Mouse (Mus musculus) kidney, embryonic 15.5 days (tissue): ENCODE measurements around the gene Cage1. TPM values are rescaled to one million over a fixed set of nuclear protein-coding genes. Genes with fewer than 3 reads are reported as not detected.

Experiments used
- ATAC-seq: fragments of 200-750 bp; cut with Nextera tagmentation; replicated peaks from 2 replicates; pipeline ENCODE4 v1.8.0; 2017; ENCODE audit warnings: moderate TSS enrichment; ENCODE audit not compliant: low FRiP score
- H3K27ac ChIP-seq: fragments of 300-500 bp; sonication (generic); 2 replicates; pipeline ENCODE4 v1.5.1; 2015; ENCODE audit warnings: mild to moderate bottlenecking, inconsistent platforms
- H3K27me3 ChIP-seq: fragments of 300-500 bp; sonication (generic); 2 replicates; pipeline ENCODE4 v1.6.1; 2015; ENCODE audit warnings: inconsistent platforms
- H3K36me3 ChIP-seq: fragments of 300-500 bp; sonication (generic); 2 replicates; pipeline ENCODE4 v1.6.1; 2015; ENCODE audit warnings: inconsistent platforms
- H3K4me1 ChIP-seq: fragments of 300-500 bp; sonication (generic); 2 replicates; pipeline ENCODE4 v1.6.1; 2015; ENCODE audit warnings: inconsistent platforms
- H3K4me2 ChIP-seq: fragments of 300-500 bp; sonication (generic); 2 replicates; pipeline ENCODE4 v1.6.1; 2015; ENCODE audit warnings: moderate library complexity, mild to moderate bottlenecking, inconsistent platforms
- H3K4me3 ChIP-seq: fragments of 300-500 bp; sonication (generic); replicated peaks from 2 replicates; pipeline ENCODE4 v1.5.1; 2015; ENCODE audit warnings: mild to moderate bottlenecking, inconsistent platforms
- H3K9ac ChIP-seq: fragments of 300-500 bp; sonication (generic); 2 replicates; pipeline ENCODE4 v1.6.1; 2015; ENCODE audit warnings: mild to moderate bottlenecking, inconsistent platforms
- H3K9me3 ChIP-seq: fragments of 300-500 bp; sonication (generic); replicated peaks from 2 replicates; pipeline ENCODE4 v1.6.1; 2016; ENCODE audit warnings: inconsistent platforms
- WGBS: fragments of 180-500 bp; shearing (Covaris S2); methylation state at CpG from one replicate; pipeline ENCODE4 v1.1.7; 2015; ENCODE audit warnings: mixed read lengths; 5-methylcytosine and 5-hydroxymethylcytosine counted together
- polyA plus RNA-seq: library from polyadenylated mRNA; unstranded; fragments of >200 nt; fragmentation: Nextera tagmentation; extraction: Ambion mirVana; gene quantifications from 2 replicates; pipeline ENCODE4 v1.2.1, GENCODE M21; 2015

The Cage1 gene
- polyA plus RNA-seq, 1 experiment from 2014 or later, result 1.1 TPM

DNA sequence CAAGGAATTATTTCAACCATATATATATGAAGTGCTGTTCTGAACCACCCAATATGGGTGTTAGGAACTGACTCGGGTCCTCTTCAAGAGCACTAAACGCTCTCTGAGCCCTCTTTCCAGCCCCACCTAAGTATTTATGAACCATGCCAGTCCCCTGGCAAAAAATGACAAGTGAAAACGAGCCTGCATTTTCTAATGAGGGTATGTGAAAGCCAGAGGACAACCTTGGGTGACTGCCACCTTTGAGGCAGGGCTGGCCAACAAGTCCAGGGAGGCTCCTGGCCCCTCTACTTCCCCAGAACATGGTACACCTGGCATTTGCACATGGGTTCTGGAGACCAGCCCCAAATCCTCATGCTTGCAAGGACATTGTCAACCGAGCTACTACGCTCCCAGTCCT, 62.1 kb downstream of the Cage1 start:
- ATAC-seq, result no peak
- Histone ChIP-seq H3K27me3 (no peaks in the 10 kb centered on the region), H3K27ac (no peak overlapping the region), H3K9me3 (no peaks in the 10 kb centered on the region), H3K4me2 (no peak overlapping the region), H3K4me1 (0 out of 2 replicates have a peak, but pooled peaks cover 5% of the 10 kb centered on the region), H3K4me3 (no peak overlapping the region), H3K36me3 (peaks cover 45% of the 10 kb centered on the region), H3K9ac (no peak overlapping the region)
- 90% methylated on average over 5 of the region's 5 CpGs for WGBS

GRCm38 (mm10) chr13:37974036-37974435, 62.8 kb downstream of the Cage1 start:
- Histone ChIP-seq H3K4me1 (peaks cover 11% of the 10 kb centered on the region; the same call in 1 of the 2 replicates), H3K36me3 (peaks cover 38% of the 10 kb centered on the region), H3K4me2 (no peak overlapping the region), H3K27me3 (no peaks in the 10 kb centered on the region), H3K9me3 (no peaks in the 10 kb centered on the region), H3K4me3 (no peak overlapping the region), H3K9ac (no peak overlapping the region), H3K27ac (no peak overlapping the region)
- 87% methylated on average over 6 of the region's 6 CpGs for WGBS
- no peak for ATAC-seq

GRCm38 (mm10) chr13:37970887-37971530, 65.9 kb downstream of the Cage1 start:
- ATAC-seq, result no peak
- 56% methylated on average over 11 of the region's 11 CpGs for WGBS
- no peaks in the 10 kb centered on the region for H3K27me3 ChIP-seq
- peaks cover 9% of the 10 kb centered on the region for H3K36me3 ChIP-seq
- peaks cover 39% of the 10 kb centered on the region for H3K4me1 ChIP-seq
- no peak overlapping the region for H3K4me2 ChIP-seq
- no peak overlapping the region for H3K27ac ChIP-seq
- H3K9ac ChIP-seq, result no peak overlapping the region
- no peaks in the 10 kb centered on the region for H3K9me3 ChIP-seq
- no peak overlapping the region for H3K4me3 ChIP-seq

DNA sequence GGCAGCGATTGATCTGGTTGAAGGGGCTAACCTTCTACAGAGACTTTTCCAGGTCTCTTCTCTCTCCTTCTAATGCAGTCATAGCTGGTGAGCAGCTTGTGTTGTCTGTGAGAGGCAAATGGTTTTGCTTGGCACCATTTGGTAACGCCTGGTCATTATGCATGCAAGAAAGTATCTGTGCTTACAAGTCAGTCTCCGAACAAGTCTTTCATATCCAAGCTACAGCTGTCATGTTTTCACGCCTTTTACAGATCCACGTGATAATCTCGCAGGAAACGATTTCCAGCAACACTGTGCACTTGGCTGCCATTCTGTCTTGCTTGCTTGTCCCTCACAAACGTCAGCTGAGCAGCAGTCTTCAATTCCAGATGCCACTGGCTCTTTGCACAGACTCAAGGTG, 66.9 kb downstream of the Cage1 start:
- Histone ChIP-seq H3K4me2 (no peak overlapping the region), H3K27me3 (no peaks in the 10 kb centered on the region), H3K9ac (no peak overlapping the region), H3K9me3 (no peaks in the 10 kb centered on the region), H3K4me1 (peaks cover 49% of the 10 kb centered on the region), H3K27ac (no peak overlapping the region), H3K36me3 (no peaks in the 10 kb centered on the region), H3K4me3 (no peak overlapping the region)
- no peak for ATAC-seq
- WGBS, result 67% methylated on average over 8 of the region's 8 CpGs

GRCm38 (mm10) chr13:37969337-37969736, 67.5 kb downstream of the Cage1 start:
- 5% methylated on average over 14 of the region's 14 CpGs for WGBS
- H3K27me3 ChIP-seq, result no peaks in the 10 kb centered on the region
- H3K9ac ChIP-seq, result no peak overlapping the region
- H3K4me2 ChIP-seq, result peak overlapping the region; percentile 22
- H3K27ac ChIP-seq, result no peak overlapping the region
- H3K9me3 ChIP-seq, result no peaks in the 10 kb centered on the region
- ATAC-seq, result no peak
- peaks cover 55% of the 10 kb centered on the region for H3K4me1 ChIP-seq
- no peak overlapping the region for H3K4me3 ChIP-seq
- H3K36me3 ChIP-seq, result no peaks in the 10 kb centered on the region

- ATAC-seq, result no peak
- Histone ChIP-seq H3K36me3 (no peaks in the 10 kb centered on the region), H3K27me3 (no peaks in the 10 kb centered on the region), H3K9ac (no peak overlapping the region), H3K4me2 (peak overlapping the region; percentile 45), H3K4me1 (peaks cover 65% of the 10 kb centered on the region), H3K27ac (peak overlapping the region; percentile 90), H3K9me3 (no peaks in the 10 kb centered on the region), H3K4me3 (no peak overlapping the region)
- WGBS, result 44% methylated on average over 10 of the region's 10 CpGs
Observed at GRCm38 (mm10) chr13:37967565-37967964, 69.3 kb downstream of the Cage1 start.

- Histone ChIP-seq H3K27ac (peak overlapping the region; percentile 90), H3K4me3 (peak overlapping the region; percentile 12; the same call in 1 of the 2 replicates), H3K4me2 (peak overlapping the region; percentile 45), H3K27me3 (no peaks in the 10 kb centered on the region), H3K9me3 (no peaks in the 10 kb centered on the region), H3K9ac (no peak overlapping the region), H3K36me3 (no peaks in the 10 kb centered on the region), H3K4me1 (peaks cover 65% of the 10 kb centered on the region)
- peak; percentile 66 for ATAC-seq
- WGBS, result 15% methylated on average over 12 of the region's 12 CpGs
Observed at GRCm38 (mm10) chr13:37967052-37967437, 69.8 kb downstream of the Cage1 start.

- Histone ChIP-seq H3K9me3 (no peaks in the 10 kb centered on the region), H3K4me1 (peaks cover 62% of the 10 kb centered on the region), H3K27me3 (no peaks in the 10 kb centered on the region), H3K9ac (no peak overlapping the region), H3K4me2 (peak overlapping the region; percentile 45), H3K36me3 (no peaks in the 10 kb centered on the region), H3K27ac (peak overlapping the region; percentile 90), H3K4me3 (no peak overlapping the region)
- WGBS, result 39% methylated on average over 15 of the region's 15 CpGs
- peak; percentile 77 for ATAC-seq
Observed at GRCm38 (mm10) chr13:37966256-37967051, 70.4 kb downstream of the Cage1 start.

- Histone ChIP-seq H3K9ac (no peak overlapping the region), H3K27ac (peak overlapping the region; percentile 90), H3K36me3 (no peaks in the 10 kb centered on the region), H3K9me3 (no peaks in the 10 kb centered on the region), H3K4me2 (no peak overlapping the region), H3K27me3 (no peaks in the 10 kb centered on the region), H3K4me3 (no peak overlapping the region), H3K4me1 (peaks cover 60% of the 10 kb centered on the region)
- 39% methylated on average over 17 of the region's 17 CpGs for WGBS
- 0 out of 2 replicates have a peak, but pooled peaks have one; percentile 7 for ATAC-seq
Observed at GRCm38 (mm10) chr13:37965126-37965914, 71.5 kb downstream of the Cage1 start.

- Histone ChIP-seq H3K4me3 (peak overlapping the region; percentile 42; the same call in 1 of the 2 replicates), H3K9ac (no peak overlapping the region)
Observed at GRCm38 (mm10) chr13:37964128-37965087, 72.5 kb downstream of the Cage1 start.

More at GRCm38 (mm10) chr13:37964128-37965087, 72.5 kb downstream of the Cage1 start:
- Histone ChIP-seq H3K9me3 (no peaks in the 10 kb centered on the region), H3K27me3 (no peaks in the 10 kb centered on the region), H3K27ac (peak overlapping the region; percentile 90; the same call in 1 of the 2 replicates), H3K4me2 (peak overlapping the region; percentile 61), H3K36me3 (no peaks in the 10 kb centered on the region), H3K4me1 (peaks cover 58% of the 10 kb centered on the region)
- no peak for ATAC-seq
- 52% methylated on average over 20 of the region's 20 CpGs for WGBS
